Mouse (Mus musculus) MEL (cell line): ENCODE results near the gene Ica1l. TPM values are rescaled to one million over a fixed set of nuclear protein-coding genes. Genes with fewer than 3 reads are reported as not detected.

Experiments
- DNase-seq: peaks from one replicate; pipeline ENCODE4 v3.0.0; 2011; ENCODE audit warnings: low read depth, low spot score
- H3K27ac ChIP-seq: 2 replicates; pipeline ENCODE4 v1.5.1; 2012; ENCODE audit warnings: low read depth, mild to moderate bottlenecking, control low read depth, low read length, moderate library complexity; ENCODE audit not compliant: control insufficient read depth
- H3K27me3 ChIP-seq, 2 experiments: fragments of 150-350 bp in 1 of 2; sonication (generic) in 1 of 2; 2 replicates each; pipeline ENCODE4 v1.6.1; 2012; ENCODE audit warnings: low read length in 2 of 2, mild to moderate bottlenecking in 2 of 2, improper control_type of control experiment in 1 of 2, moderate library complexity in 1 of 2; ENCODE audit not compliant: insufficient read depth in 2 of 2, control insufficient read depth in 1 of 2
- H3K36me3 ChIP-seq, 2 experiments: 2 replicates each; pipeline ENCODE4 v1.6.1; 2012 to 2014; ENCODE audit warnings: low read length in 2 of 2, improper control_type of control experiment in 1 of 2, inconsistent platforms in 1 of 2, mild to moderate bottlenecking in 1 of 2; ENCODE audit not compliant: insufficient read depth in 2 of 2, control insufficient read depth in 1 of 2
- H3K4me1 ChIP-seq, 2 experiments: fragments of 150-350 bp in 1 of 2; sonication (generic) in 1 of 2; 2 replicates each; pipeline ENCODE4 v1.6.1; 2012; ENCODE audit warnings: low read length in 2 of 2, improper control_type of control experiment in 1 of 2, mild to moderate bottlenecking in 1 of 2; ENCODE audit not compliant: insufficient read depth in 2 of 2, control insufficient read depth in 1 of 2
- H3K4me3 ChIP-seq, 2 experiments: fragments of 150-350 bp in 1 of 2; sonication (generic) in 1 of 2; 2 replicates each; pipeline ENCODE4 v1.5.1; 2012; ENCODE audit warnings: low read depth in 2 of 2, low read length in 2 of 2, mild to moderate bottlenecking in 2 of 2, moderate library complexity in 2 of 2, control low read depth in 1 of 2, improper control_type of control experiment in 1 of 2; ENCODE audit not compliant: control insufficient read depth in 1 of 2, insufficient read depth in 1 of 2
- H3K79me2 ChIP-seq: 2 replicates; pipeline ENCODE4 v1.6.1; 2012; ENCODE audit warnings: mild to moderate bottlenecking, low read length, moderate library complexity; ENCODE audit not compliant: control insufficient read depth, poor library complexity, insufficient read depth
- H3K9ac ChIP-seq: 2 replicates; pipeline ENCODE4 v1.6.1; 2012; ENCODE audit warnings: low read depth, mild to moderate bottlenecking, control low read depth, low read length, moderate library complexity; ENCODE audit not compliant: control insufficient read depth, poor library complexity, severe bottlenecking
- H3K9me3 ChIP-seq: fragments of 150-350 bp; sonication (generic); replicated peaks from 2 replicates; pipeline ENCODE4 v1.6.1; 2012; ENCODE audit warnings: mild to moderate bottlenecking, low read length, improper control_type of control experiment, moderate library complexity; ENCODE audit not compliant: insufficient read depth
- CHD2 ChIP-seq: IDR thresholded peaks from 2 replicates; pipeline ENCODE4 v1.6.1; 2011; ENCODE audit warnings: low read length, improper control_type of control experiment
- E2F4 ChIP-seq: IDR thresholded peaks from 2 replicates; pipeline ENCODE4 v1.6.1; 2011; ENCODE audit warnings: low read depth, low read length, improper control_type of control experiment, borderline replicate concordance
- EP300 ChIP-seq, 2 experiments: IDR thresholded peaks; 2 replicates each; pipeline ENCODE4 v1.6.1; 2011; ENCODE audit warnings: improper control_type of control experiment in 2 of 2, low read length in 2 of 2, low read depth in 1 of 2, mild to moderate bottlenecking in 1 of 2
- ETS1 ChIP-seq: IDR thresholded peaks from 2 replicates; pipeline ENCODE4 v1.6.1; 2012; ENCODE audit warnings: low read depth, mild to moderate bottlenecking, inconsistent platforms, low read length, improper control_type of control experiment, moderate library complexity
- GATA1 ChIP-seq: IDR thresholded peaks from 2 replicates; pipeline ENCODE4 v1.6.1; 2011; ENCODE audit warnings: low read depth, low read length, improper control_type of control experiment
- HCFC1 ChIP-seq: IDR thresholded peaks from 2 replicates; pipeline ENCODE4 v1.6.1; 2012; ENCODE audit warnings: low read depth, mild to moderate bottlenecking, inconsistent platforms, low read length, improper control_type of control experiment, moderate library complexity
- MAX ChIP-seq: IDR thresholded peaks from 2 replicates; pipeline ENCODE4 v1.6.1; 2011; ENCODE audit warnings: low read length, improper control_type of control experiment
- MAZ ChIP-seq: IDR thresholded peaks from 2 replicates; pipeline ENCODE4 v1.6.1; 2012; ENCODE audit warnings: low read depth, mild to moderate bottlenecking, inconsistent platforms, low read length, improper control_type of control experiment
- MEF2A ChIP-seq: IDR thresholded peaks from 2 replicates; pipeline ENCODE4 v1.6.1; 2014; ENCODE audit warnings: low read depth, mild to moderate bottlenecking, inconsistent platforms, low read length, improper control_type of control experiment; ENCODE audit not compliant: poor library complexity, insufficient replicate concordance, severe bottlenecking; ENCODE audit errors: extremely low read depth
- MXI1 ChIP-seq: IDR thresholded peaks from 2 replicates; pipeline ENCODE4 v1.6.1; 2011; ENCODE audit warnings: mild to moderate bottlenecking, low read depth, low read length, improper control_type of control experiment
- NRF1 ChIP-seq: IDR thresholded peaks from 2 replicates; pipeline ENCODE4 v1.6.1; 2014; ENCODE audit warnings: low read depth, mild to moderate bottlenecking, inconsistent platforms, low read length, improper control_type of control experiment, moderate library complexity; ENCODE audit not compliant: poor library complexity, insufficient read depth, severe bottlenecking
- POLR2A ChIP-seq, 2 experiments: IDR thresholded peaks; 2 replicates each; pipeline ENCODE4 v1.6.1; 2011 to 2012; ENCODE audit warnings: low read length in 2 of 2, mild to moderate bottlenecking in 2 of 2, control low read depth in 1 of 2, improper control_type of control experiment in 1 of 2, low read depth in 1 of 2, moderate library complexity in 1 of 2; ENCODE audit not compliant: control insufficient read depth in 1 of 2, insufficient read depth in 1 of 2, poor library complexity in 1 of 2
- POLR2AphosphoS5 ChIP-seq: IDR thresholded peaks from 2 replicates; pipeline ENCODE4 v1.6.1; 2012; ENCODE audit warnings: low read depth, borderline replicate concordance, mild to moderate bottlenecking, inconsistent platforms, low read length, moderate library complexity, mixed read lengths
- RCOR1 ChIP-seq: IDR thresholded peaks from 2 replicates; pipeline ENCODE4 v1.6.1; 2012; ENCODE audit warnings: low read depth, mild to moderate bottlenecking, inconsistent platforms, low read length, improper control_type of control experiment
- SIN3A ChIP-seq: IDR thresholded peaks from 2 replicates; pipeline ENCODE4 v1.6.1; 2012; ENCODE audit warnings: low read length, improper control_type of control experiment, inconsistent platforms
- TCF12 ChIP-seq: IDR thresholded peaks from 2 replicates; pipeline ENCODE4 v1.6.1; 2014; ENCODE audit warnings: low read depth, mild to moderate bottlenecking, inconsistent platforms, low read length, improper control_type of control experiment, moderate library complexity
- USF2 ChIP-seq, 2 experiments: IDR thresholded peaks; 2 replicates each; pipeline ENCODE4 v1.6.1; 2011 to 2012; ENCODE audit warnings: improper control_type of control experiment in 2 of 2, low read length in 2 of 2, borderline replicate concordance in 1 of 2, inconsistent platforms in 1 of 2, low read depth in 1 of 2, mild to moderate bottlenecking in 1 of 2; ENCODE audit not compliant: insufficient read depth in 1 of 2
- ZKSCAN1 ChIP-seq: IDR thresholded peaks from 2 replicates; pipeline ENCODE4 v1.6.1; 2012; ENCODE audit warnings: low read depth, mild to moderate bottlenecking, inconsistent platforms, low read length, improper control_type of control experiment, moderate library complexity
- polyA plus RNA-seq, 2 experiments: library from polyadenylated mRNA; stranded (reverse) in 1 of 2; unstranded in 1 of 2; fragments of >175 nt in 1 of 2; fragments of >200 nt in 1 of 2; gene quantifications; 2 replicates each; pipeline versions ENCODE4 v1.2.1 to v1.2.4; 2012; ENCODE audit warnings: low replicate concordance in 2 of 2, low read depth in 1 of 2; ENCODE audit not compliant: insufficient read length in 2 of 2, insufficient read depth in 1 of 2, missing spikeins in 1 of 2
- total RNA-seq: library from RNA; depleted of rRNA; stranded (reverse); fragments of 300-350 nt; gene quantifications from 2 replicates; pipeline ENCODE4 v1.2.3, GENCODE M21; 2012

The Ica1l gene
- total and polyA plus RNA-seq, 3 experiments: 4.9 to 6.2 TPM; not detected in 1

DNA sequence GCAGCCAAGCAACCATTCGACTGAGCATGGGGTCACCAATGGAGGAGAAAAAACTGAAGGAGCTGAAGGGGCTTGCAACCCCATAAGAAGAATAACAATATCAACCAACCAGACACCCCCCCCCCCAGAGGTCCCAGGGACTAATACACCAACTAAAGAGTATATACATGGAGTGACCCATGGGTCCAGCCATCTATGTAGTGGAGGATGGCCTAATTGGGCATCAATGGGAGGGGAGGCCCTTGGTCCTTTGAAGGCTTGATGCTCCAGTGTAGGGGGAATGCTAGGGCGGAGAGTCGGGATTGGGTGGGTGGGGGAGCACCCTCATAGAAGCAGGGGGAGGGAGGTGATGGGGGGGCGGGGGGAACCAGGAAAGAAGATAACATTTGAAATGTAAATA, 95.5 kb downstream of the Ica1l start:
- Histone ChIP-seq H3K4me1 (peaks cover 13 to 27% of the 10 kb centered on the region in 2 experiments), H3K79me2 (peaks cover 12% of the 10 kb centered on the region), H3K36me3 (peaks cover 6 to 27% of the 10 kb centered on the region in 2 experiments), H3K4me3 (no peak overlapping the region), H3K9ac (no peak overlapping the region), H3K9me3 (no peaks in the 10 kb centered on the region), H3K27me3 (no peaks in the 10 kb centered on the region), H3K27ac (no peak overlapping the region)
- no peak for TF ChIP-seq USF2 (IDR thresholded peaks at IDR 0.05; ENCODE audit: borderline replicate concordance in 1 of 2, insufficient read depth in 1 of 2, low read depth in 1 of 2, low read length in 2 of 2)
- no peak for DNase-seq

DNA sequence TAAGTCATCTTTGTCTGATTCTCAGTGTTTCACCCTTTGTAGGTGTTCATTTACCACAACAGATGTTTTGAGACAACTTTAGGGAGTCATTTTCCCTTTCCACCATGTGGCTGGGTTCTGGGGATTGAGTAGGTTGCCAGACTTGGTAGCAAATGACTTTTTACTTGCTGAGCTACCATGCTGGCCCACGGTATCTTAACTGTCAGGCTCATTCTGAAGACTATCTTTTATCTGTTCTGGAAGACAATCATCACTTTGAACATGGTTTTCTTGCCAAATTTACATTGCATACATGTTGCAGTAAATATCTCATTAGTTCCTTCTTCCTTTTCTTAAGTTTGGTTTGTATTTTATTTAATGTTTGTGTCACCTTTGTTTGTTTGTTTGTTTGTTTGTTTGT, 97.0 kb downstream of the Ica1l start:
- Histone ChIP-seq H3K27ac (peak overlapping the region; percentile 57), H3K4me1 (peaks cover 18 to 40% of the 10 kb centered on the region in 2 experiments), H3K36me3 (peaks cover 5 to 39% of the 10 kb centered on the region in 2 experiments), H3K79me2 (peaks cover 17% of the 10 kb centered on the region), H3K4me3 (no peak overlapping the region), H3K9ac (no peak overlapping the region; the same call in 1 of the 2 replicates), H3K9me3 (no peaks in the 10 kb centered on the region), H3K27me3 (no peaks in the 10 kb centered on the region)
- peak; percentile 69 for DNase-seq
- TF ChIP-seq MXI1: peak; percentile 87
- TF ChIP-seq POLR2AphosphoS5: no peak
- no peak for TF ChIP-seq MAZ
- TF ChIP-seq HCFC1: no peak
- TF ChIP-seq NRF1: no peak
- TF ChIP-seq MEF2A: no peak
- peak; percentile 79 for TF ChIP-seq GATA1
- TF ChIP-seq EP300 (IDR thresholded peaks at IDR 0.05; ENCODE audit: low read depth in 1 of 2, low read length in 2 of 2): peak; percentile 75 to 76; a peak in 3 of 4 replicates
- no peak for TF ChIP-seq CHD2
- TF ChIP-seq SIN3A: peak; percentile 72
- no peak for TF ChIP-seq ZKSCAN1
- peak; percentile 81 for TF ChIP-seq TCF12
- TF ChIP-seq RCOR1: 0 out of 2 replicates have a peak, but pooled peaks have one; percentile 17
- peak; percentile 77 for TF ChIP-seq ETS1
- no peak for TF ChIP-seq E2F4
- TF ChIP-seq POLR2A (IDR thresholded peaks at IDR 0.05; ENCODE audit: control insufficient read depth in 1 of 2, insufficient read depth in 1 of 2, low read depth in 1 of 2, low read length in 2 of 2, poor library complexity in 1 of 2): no peak
- TF ChIP-seq MAX: peak; percentile 40; the same call in 1 of the 2 replicates
